Mouse (Mus musculus) liver, embryonic 11.5 days (tissue): Measurements from ENCODE around the gene Cdc25a. TPM values are rescaled to one million over a fixed set of nuclear protein-coding genes. Genes with fewer than 3 reads are reported as not detected.

Source experiments
- ATAC-seq: fragments of 200-750 bp; cut with Nextera tagmentation; replicated peaks from 2 replicates; pipeline ENCODE4 v1.8.0; 2017; ENCODE audit warnings: moderate number of reproducible peaks, mild to moderate bottlenecking, moderate TSS enrichment, moderate library complexity; ENCODE audit not compliant: low FRiP score
- DNase-seq: peaks from one replicate; pipeline ENCODE4 v3.0.0-alpha.2; 2017; ENCODE audit warnings: low spot score
- H3K27ac ChIP-seq: fragments of 300-500 bp; sonication (generic); 2 replicates; pipeline ENCODE4 v1.5.1; 2014; ENCODE audit warnings: mild to moderate bottlenecking, low read depth, low read length, control low read depth
- H3K27me3 ChIP-seq: fragments of 300-500 bp; sonication (generic); replicated peaks from 2 replicates; pipeline ENCODE4 v1.6.1; 2014; ENCODE audit warnings: low read length, mixed read lengths; ENCODE audit not compliant: control insufficient read depth, insufficient read depth
- H3K36me3 ChIP-seq: fragments of 300-500 bp; sonication (generic); 2 replicates; pipeline ENCODE4 v1.6.1; 2014; ENCODE audit warnings: mild to moderate bottlenecking, low read length, moderate library complexity, mixed read lengths; ENCODE audit not compliant: control insufficient read depth, insufficient read depth
- H3K4me1 ChIP-seq: fragments of 300-500 bp; sonication (generic); replicated peaks from 2 replicates; pipeline ENCODE4 v1.6.1; 2014; ENCODE audit warnings: low read length, mixed read lengths; ENCODE audit not compliant: control insufficient read depth, insufficient read depth
- H3K4me2 ChIP-seq: fragments of 300-500 bp; sonication (generic); 2 replicates; pipeline ENCODE4 v1.6.1; 2014; ENCODE audit warnings: mild to moderate bottlenecking, control low read depth, moderate library complexity
- H3K4me3 ChIP-seq: fragments of 300-500 bp; sonication (generic); 2 replicates; pipeline ENCODE4 v1.5.1; 2014; ENCODE audit warnings: low read depth, low read length, control low read depth
- H3K9ac ChIP-seq: fragments of 300-500 bp; sonication (generic); 2 replicates; pipeline ENCODE4 v1.6.1; 2014; ENCODE audit warnings: low read depth, low read length, control low read depth
- H3K9me3 ChIP-seq: fragments of 300-500 bp; sonication (generic); 2 replicates; pipeline ENCODE4 v1.6.1; 2016; ENCODE audit warnings: low read length, inconsistent platforms, mixed read lengths; ENCODE audit not compliant: control insufficient read depth
- WGBS: fragments of 180-500 bp; shearing (Covaris S2); extraction: QIAGEN DNeasy Blood & Tissue Kit; methylation state at CpG from one replicate; pipeline ENCODE4 v1.1.7; 2014; 5-methylcytosine and 5-hydroxymethylcytosine counted together
- polyA plus RNA-seq: library from polyadenylated mRNA; unstranded; fragments of >200 nt; fragmentation: Nextera tagmentation; extraction: Ambion mirVana; gene quantifications from 2 replicates; pipeline ENCODE4 v1.2.1, GENCODE M21; 2014

Gene Cdc25a
- polyA plus RNA-seq, 1 experiment from 2014 or later = 39.8 TPM

- Histone ChIP-seq H3K4me3 (no peak overlapping the region), H3K4me1 (no peaks in the 10 kb centered on the region), H3K36me3 (no peaks in the 10 kb centered on the region), H3K9me3 (no peaks in the 10 kb centered on the region), H3K27ac (no peak overlapping the region), H3K9ac (no peak overlapping the region), H3K4me2 (no peak overlapping the region), H3K27me3 (no peaks in the 10 kb centered on the region)
- peak; percentile 20; the same call in 1 of the 2 replicates for ATAC-seq
- 67% methylated on average over 6 of the region's 6 CpGs for WGBS
- no peak for DNase-seq
These were observed 19.4 kb upstream of the Cdc25a start for GRCm38 (mm10) chr9:109855947-109856346.

GRCm38 (mm10) chr9:109862397-109863044 is 12.9 kb upstream of the Cdc25a start:
- no peaks in the 10 kb centered on the region for H3K9me3 ChIP-seq
- 7% methylated on average over 20 of the region's 20 CpGs for WGBS
- no peaks in the 10 kb centered on the region for H3K36me3 ChIP-seq
- H3K4me3 ChIP-seq = peak overlapping the region; percentile 30; the same call in 1 of the 2 replicates
- H3K27ac ChIP-seq = peak overlapping the region; percentile 38; the same call in 1 of the 2 replicates
- DNase-seq = peak; percentile 82
- no peak overlapping the region for H3K9ac ChIP-seq
- H3K27me3 ChIP-seq = no peaks in the 10 kb centered on the region
- peak overlapping the region; percentile 53 for H3K4me2 ChIP-seq
- peaks cover 7% of the 10 kb centered on the region for H3K4me1 ChIP-seq
- ATAC-seq = peak; percentile 56

GRCm38 (mm10) chr9:109863085-109863484 is 12.3 kb upstream of the Cdc25a start:
- H3K9ac ChIP-seq = no peak overlapping the region
- WGBS = 23% methylated on average over 3 of the region's 3 CpGs

GRCm38 (mm10) chr9:109866218-109866617 is 9.2 kb upstream of the Cdc25a start:
- Histone ChIP-seq H3K4me3 (no peak overlapping the region), H3K9ac (no peak overlapping the region), H3K36me3 (no peaks in the 10 kb centered on the region), H3K9me3 (no peaks in the 10 kb centered on the region), H3K27me3 (no peaks in the 10 kb centered on the region), H3K4me1 (peaks cover 16% of the 10 kb centered on the region), H3K4me2 (no peak overlapping the region), H3K27ac (no peak overlapping the region)
- DNase-seq (no peak), ATAC-seq (0 out of 2 replicates have a peak, but pooled peaks have one; percentile 19)
- WGBS = 43% methylated on average over 2 of the region's 2 CpGs

More at GRCm38 (mm10) chr9:109863085-109863484, 12.3 kb upstream of the Cdc25a start:
- peak overlapping the region; percentile 38; the same call in 1 of the 2 replicates for H3K27ac ChIP-seq
- no peaks in the 10 kb centered on the region for H3K9me3 ChIP-seq
- H3K4me2 ChIP-seq = peak overlapping the region; percentile 53
- no peak for DNase-seq
- no peaks in the 10 kb centered on the region for H3K36me3 ChIP-seq
- peak; percentile 79 for ATAC-seq
- peaks cover 7% of the 10 kb centered on the region for H3K4me1 ChIP-seq
- no peaks in the 10 kb centered on the region for H3K27me3 ChIP-seq
- peak overlapping the region; percentile 30; the same call in 1 of the 2 replicates for H3K4me3 ChIP-seq

GRCm38 (mm10) chr9:109870983-109871572 is 4.3 kb upstream of the Cdc25a start:
- Histone ChIP-seq H3K27me3 (no peaks in the 10 kb centered on the region), H3K4me1 (peaks cover 11% of the 10 kb centered on the region), H3K4me2 (peak overlapping the region; percentile 26), H3K36me3 (no peaks in the 10 kb centered on the region), H3K4me3 (no peak overlapping the region), H3K9me3 (no peaks in the 10 kb centered on the region), H3K27ac (peak overlapping the region; percentile 14; the same call in 1 of the 2 replicates), H3K9ac (no peak overlapping the region)
- 26% methylated on average over 6 of the region's 6 CpGs for WGBS
- DNase-seq (no peak), ATAC-seq (no peak)

GRCm38 (mm10) chr9:109875695-109876601 is 569 bp downstream of the Cdc25a start:
- H3K4me3 ChIP-seq = peak overlapping the region; percentile 96
- WGBS = under 1% methylated on average over 72 of the region's 76 CpGs
- no peaks in the 10 kb centered on the region for H3K27me3 ChIP-seq
- H3K9me3 ChIP-seq = no peaks in the 10 kb centered on the region
- H3K27ac ChIP-seq = peak overlapping the region; percentile 85
- ATAC-seq (peak; percentile 68), DNase-seq (peak; percentile 54)
- peak overlapping the region; percentile 67 for H3K4me2 ChIP-seq
- peaks cover 12% of the 10 kb centered on the region for H3K4me1 ChIP-seq
- peak overlapping the region; percentile 98 for H3K9ac ChIP-seq
- H3K36me3 ChIP-seq = peaks cover 28% of the 10 kb centered on the region

GRCm38 (mm10) chr9:109876756-109877155 is 1.4 kb downstream of the Cdc25a start:
- Histone ChIP-seq H3K36me3 (peaks cover 32% of the 10 kb centered on the region), H3K27me3 (no peaks in the 10 kb centered on the region), H3K9me3 (no peaks in the 10 kb centered on the region), H3K4me2 (peak overlapping the region; percentile 67), H3K4me3 (peak overlapping the region; percentile 96), H3K9ac (peak overlapping the region; percentile 98), H3K27ac (no peak overlapping the region), H3K4me1 (peaks cover 6% of the 10 kb centered on the region; the same call in 1 of the 2 replicates)
- 5% methylated on average over 3 of the region's 3 CpGs for WGBS
- no peak for DNase-seq
- no peak for ATAC-seq

GRCm38 (mm10) chr9:109877666-109878065 is 2.3 kb downstream of the Cdc25a start:
- Histone ChIP-seq H3K36me3 (peaks cover 41% of the 10 kb centered on the region), H3K27ac (no peak overlapping the region), H3K4me3 (peak overlapping the region; percentile 96), H3K4me2 (peak overlapping the region; percentile 67), H3K9ac (peak overlapping the region; percentile 98), H3K9me3 (no peaks in the 10 kb centered on the region), H3K4me1 (peaks cover 6% of the 10 kb centered on the region; the same call in 1 of the 2 replicates), H3K27me3 (no peaks in the 10 kb centered on the region)
- 71% methylated on average over 5 of the region's 5 CpGs for WGBS
- DNase-seq (no peak), ATAC-seq (no peak)
